Mouse (Mus musculus) CH12F3 (cell line): Measurements from ENCODE around the gene Capns2.
"Not testable (repeated sequence)": the region's sequence is repeated elsewhere in the genome, so short reads cannot be mapped to it uniquely, and the experiment has no call there.

Source experiments
- in situ Hi-C: fragments of 300-500 bp; cut with MboI; formaldehyde crosslinking; loops from 2 replicates; pipeline ENCODE4 v1.14.3; 2020; ENCODE audit warnings: low sequenced_read_pairs

Capns2 gene

DNA sequence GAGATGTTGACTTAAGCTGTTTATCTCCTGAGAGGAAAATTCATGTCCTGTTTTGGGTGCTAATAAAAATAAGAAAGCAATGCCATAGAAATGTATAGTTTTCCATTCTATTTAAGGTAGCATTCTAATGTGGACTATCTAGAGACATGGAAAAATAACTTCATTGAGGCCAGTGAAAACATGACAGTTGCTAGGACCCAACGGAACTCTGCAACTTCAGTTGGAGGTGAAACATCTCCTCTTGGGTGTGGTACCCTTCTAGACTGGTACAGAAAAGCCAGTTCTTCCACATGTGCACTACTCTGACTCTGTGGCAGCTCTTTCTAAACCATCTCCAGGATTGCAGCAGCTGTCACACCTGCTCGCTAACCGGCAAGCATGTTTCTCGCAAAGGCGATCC, at the start of gene Capns2:
TSS of gene Capns2 (plus strand) at position 301 of the 400 bp plus-strand sequence.
- in situ Hi-C loops = no loop called here

DNA sequence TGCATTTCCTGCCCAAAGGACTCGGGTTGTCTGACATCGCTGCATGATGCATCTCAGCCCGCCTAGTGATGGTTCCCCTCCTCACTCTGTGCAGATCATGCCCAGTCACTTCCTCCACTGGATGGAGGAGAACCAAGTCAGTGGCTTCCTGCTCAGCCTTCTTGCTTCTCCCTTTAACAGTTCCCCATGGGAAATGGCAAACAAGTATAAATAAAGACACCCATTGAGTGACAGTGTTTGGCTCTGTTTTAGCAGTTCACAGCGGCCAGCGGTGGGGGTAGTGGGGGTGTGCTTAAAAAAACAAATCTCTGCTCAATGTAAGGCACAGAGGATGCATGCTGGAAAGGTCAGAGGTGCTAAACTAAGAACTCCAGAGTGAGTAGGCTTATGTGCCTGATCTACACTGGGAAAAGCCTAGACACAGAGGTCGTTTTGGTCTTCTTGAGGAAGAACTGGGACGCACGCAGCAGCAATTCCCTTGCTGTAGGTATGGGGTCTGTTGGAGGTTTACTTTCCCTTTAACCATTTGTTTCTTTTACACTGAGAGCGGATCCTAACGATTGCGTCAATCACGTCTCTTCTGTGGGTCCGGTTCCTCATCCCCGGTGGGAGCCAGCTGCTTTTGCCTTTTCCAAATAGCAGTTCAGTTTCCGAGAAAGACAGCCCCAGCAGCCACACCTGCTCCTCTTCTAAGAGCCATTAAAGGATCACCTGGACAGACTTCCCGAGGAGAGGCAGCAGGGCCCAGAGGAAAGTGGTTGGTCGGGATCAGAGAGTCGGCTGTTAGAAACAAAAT, 47.8 kb upstream of the Capns2 start:
- in situ Hi-C loops = no loop called here

DNA sequence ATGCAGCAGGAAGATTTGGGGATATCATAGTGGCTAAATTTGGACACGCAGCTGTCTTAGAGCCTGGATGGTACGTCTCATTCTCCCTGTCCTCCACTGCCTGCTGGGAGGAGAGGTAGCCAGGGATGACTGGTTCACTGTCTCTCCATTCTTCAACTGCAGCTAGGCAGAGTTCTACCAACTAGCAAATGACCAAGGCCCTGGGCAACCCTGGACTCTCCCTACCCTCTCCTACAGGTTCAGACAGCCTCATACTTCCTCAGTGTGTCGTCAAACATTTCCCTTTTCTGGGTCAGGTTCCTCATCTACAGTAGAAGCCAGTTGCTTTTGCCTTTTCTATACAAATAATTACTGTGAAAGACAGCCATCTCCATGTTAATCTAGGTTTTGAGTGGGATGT, 46.5 kb upstream of the Capns2 start:
- in situ Hi-C loops = no loop called here

DNA sequence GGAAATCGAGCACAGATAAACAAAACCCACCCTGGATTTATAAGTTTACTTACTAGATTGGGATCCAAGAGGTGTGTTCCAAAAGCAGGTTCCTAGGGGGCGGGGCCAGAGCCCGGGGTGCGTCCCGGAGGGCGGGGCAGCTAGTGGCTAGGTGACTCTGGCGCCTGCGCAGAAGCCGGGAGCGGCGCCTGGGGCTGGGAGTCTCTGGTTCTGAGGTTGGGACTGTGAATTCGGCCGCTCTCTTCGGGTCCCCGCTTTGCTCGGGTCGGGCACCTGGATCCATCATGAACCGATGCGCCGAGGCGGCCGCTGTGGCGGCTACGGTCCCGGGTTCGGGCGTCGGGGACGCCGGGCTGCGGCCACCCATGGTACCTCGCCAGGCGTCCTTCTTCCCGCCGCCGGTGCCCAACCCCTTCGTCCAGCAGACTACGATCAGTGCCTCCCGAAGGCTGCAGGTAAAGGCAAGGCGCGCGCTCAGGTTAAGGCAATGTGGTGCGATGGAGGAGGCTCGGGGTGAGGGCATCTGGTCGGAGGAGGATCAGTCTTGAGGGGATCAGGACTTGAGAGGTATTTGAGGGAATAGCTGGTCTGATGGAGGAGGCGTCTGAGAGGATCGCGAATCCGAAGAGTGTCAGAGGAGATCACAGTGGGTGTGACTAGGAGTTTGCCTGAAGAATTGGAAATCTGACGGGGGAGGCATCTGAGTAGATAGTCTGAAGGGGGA, 45.9 kb upstream of the Capns2 start, which contains the start of gene Lpcat2:
TSS of gene Lpcat2 (plus strand) at position 169 of the 724 bp plus-strand sequence.
- in situ Hi-C loops = no loop called here

DNA sequence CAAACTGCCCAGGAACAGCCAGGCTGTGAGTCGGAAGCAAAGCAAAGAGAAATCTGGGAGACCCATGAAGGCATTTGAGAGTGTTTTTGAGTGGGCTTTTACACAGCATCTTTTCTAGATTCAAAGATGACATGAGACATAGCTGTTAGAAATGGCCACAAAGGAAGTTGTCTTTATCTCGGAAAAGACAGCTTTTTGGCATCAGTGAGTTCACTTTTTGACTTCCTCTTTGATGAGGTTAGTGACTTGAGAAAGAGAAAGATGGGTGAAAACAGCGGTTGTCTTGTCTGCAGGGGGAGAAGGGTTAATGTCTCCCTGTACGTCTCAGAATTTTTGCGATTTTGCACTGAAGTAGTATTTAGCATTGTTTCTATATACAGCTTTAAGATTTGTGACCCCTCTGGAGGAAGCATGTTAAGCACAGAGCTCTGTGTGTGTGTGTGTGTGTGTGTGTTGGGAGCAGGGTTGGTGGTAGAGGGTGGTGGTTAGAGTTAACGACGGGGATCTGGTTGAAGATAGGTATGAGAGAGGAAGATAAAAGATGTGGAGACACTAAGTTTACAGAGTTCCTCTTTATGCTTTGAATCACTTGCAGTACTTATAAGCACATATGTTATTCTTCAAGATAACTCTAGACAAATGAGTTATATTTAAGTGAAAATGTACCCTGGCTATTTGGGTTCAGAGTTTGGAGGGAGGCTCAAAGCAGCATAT, 44.8 kb upstream of the Capns2 start:
- in situ Hi-C loops = no loop called here

DNA sequence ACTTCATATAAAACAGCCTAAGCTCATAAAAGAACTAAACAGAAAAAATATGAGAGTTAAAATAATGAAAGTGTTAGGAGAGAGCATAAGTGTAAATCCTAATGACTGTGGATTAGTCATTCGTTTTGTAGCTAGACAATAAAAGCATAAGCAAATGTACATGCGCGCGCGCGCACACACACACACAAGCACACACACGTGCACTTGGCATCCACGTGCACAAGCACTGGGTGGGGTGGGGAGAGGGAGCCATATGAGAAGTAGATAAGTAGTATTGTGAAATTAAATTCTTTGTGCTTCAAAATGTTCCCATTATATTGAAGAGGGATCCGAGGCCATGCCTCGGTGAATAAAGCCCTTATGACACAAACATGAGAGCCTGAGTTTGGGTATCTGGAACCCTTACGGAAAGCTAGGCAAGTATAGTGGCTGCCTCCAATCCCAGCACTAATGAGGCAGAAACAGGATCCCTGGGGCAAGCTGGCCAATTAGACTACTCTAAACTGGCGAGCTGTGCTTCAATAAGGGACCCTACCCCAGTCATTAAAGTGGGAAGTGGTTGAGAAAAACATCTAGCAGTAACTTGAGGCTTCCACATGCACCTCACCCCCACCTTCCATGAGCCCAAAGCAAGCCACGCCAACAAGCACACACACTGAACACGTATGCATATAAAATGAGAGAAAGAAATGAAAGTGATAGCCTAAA, 42.6 kb upstream of the Capns2 start:
- in situ Hi-C loops = no loop called here

DNA sequence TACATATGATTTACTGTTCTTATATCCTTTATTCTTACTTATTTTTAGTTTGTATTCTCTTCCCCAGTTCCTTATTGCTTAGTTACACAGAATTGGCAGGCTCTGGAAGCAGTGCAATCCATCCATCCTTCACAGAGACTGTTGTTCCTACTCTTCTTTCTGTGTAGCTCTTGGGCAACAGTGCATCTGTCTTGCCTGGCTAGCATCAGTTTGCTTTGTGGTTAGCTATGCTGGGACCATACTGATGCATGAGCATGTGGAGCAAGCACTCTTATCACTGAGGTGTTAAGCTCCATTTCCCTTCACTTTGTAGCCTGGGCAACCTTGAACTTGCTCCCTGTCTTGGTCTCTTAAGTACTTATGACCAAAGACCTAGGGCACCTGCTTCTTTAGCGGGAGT, 39.2 kb upstream of the Capns2 start:
- in situ Hi-C loops = no loop called here

DNA sequence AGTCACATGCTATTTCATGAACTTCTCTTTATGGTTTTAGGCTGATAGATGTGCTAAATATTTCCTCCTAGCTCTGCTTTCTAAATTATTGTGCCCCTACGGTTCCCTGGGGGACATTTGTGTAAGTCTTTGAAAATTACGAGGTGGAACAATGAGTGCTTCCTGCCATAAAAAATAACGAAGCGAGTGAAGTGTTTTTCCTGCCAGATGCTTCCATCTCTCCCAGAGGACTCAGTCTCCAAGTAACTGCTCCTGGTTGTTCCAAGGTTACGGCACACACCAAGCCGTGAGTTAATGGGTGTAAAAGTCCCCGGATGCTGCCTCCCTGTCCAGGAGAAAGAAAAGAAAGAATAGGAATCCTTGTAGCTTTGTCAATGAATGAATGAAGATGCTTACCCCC, 30.9 kb upstream of the Capns2 start:
- in situ Hi-C loops = no loop called here

DNA sequence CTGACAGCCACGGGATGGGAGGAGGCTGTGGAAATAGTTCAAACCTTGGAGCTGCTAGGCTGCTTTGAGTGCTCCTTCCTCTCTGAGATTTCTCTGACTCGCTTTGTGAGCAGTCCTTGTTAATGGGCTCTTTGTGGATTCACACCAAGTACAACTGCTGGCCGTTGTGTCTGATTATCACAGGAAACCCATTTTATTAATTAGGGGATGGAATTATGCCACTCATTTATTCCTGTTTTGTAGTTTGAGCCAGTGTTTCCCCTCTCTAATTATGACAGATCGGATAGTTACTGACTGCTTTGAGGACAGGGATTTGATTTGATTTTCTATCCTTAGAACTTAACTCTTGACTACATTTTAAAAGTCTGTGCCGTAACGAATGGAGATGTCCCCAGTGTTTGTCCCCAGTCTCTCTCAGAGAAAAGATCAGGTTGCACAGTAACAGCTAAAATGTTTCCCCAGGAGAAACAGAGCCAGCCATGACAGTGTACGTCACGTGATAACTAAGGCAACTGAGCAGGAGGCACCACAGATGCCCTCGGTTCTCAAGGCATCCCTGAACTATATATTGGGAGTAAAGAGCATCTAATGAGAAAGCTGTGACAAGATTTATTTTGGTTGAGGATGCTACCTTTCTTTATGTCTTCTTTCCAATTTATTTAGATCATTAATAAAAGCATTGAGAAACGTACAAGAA, 29.0 kb upstream of the Capns2 start:
- in situ Hi-C loops = no loop called here

DNA sequence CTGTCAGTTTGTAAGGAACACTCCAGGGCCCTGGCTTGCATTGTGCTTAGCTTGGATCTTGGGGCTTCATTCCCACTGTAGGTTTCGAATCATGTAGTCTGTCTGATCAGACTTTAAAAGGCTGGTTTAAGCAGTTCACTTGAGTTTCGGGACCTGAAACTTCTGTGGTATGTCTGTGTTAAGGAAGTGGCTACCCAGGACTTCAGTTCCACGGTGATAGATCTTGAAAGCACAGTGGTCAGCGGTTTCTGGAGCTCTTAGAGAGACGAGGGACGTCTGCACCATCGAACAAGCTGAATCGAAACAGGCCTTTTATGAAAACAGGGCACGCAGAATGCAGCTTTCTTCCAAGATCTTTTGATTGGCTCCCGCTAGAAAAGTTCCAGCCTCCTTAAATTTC, 25.4 kb upstream of the Capns2 start:
- in situ Hi-C loops = no loop called here

DNA sequence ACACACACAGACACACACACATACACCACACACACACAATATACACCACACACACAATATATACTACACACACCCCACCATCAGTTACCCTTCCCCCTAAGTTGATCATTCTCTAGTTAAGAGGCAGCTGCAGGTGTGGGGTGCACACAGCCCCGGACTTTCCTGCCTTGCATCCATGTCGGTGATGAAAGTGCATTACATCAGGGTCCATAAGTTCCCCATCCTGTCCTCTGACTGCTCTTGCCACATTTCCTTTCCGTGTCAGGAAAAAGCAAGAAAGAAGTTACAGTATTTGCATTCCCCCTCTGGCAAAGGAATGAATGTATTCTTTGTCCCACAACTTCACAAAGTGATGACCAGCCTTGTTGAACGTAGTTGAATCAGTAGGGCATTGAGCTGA, 20.0 kb upstream of the Capns2 start:
- in situ Hi-C loops = no loop called here

DNA sequence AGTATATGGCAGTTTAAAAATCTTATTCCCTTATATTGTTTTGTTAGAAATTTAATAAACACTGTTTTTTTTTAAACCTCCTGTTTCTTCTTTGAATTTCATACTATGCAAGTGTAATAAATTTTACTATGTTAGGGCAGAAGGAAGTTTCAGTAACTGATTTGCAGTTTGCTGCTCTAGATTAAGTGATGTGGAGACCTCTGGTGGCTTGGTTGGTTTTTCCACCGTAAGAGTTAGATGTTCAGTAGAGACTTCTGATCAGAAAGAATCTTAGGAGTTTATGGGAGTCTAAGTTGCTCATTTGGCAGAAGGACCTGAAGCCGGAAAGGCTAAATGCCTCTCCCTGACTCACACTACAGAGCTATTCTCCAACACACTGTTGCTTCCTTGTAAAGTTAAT, 17.4 kb upstream of the Capns2 start:
- in situ Hi-C loops = no loop called here

DNA sequence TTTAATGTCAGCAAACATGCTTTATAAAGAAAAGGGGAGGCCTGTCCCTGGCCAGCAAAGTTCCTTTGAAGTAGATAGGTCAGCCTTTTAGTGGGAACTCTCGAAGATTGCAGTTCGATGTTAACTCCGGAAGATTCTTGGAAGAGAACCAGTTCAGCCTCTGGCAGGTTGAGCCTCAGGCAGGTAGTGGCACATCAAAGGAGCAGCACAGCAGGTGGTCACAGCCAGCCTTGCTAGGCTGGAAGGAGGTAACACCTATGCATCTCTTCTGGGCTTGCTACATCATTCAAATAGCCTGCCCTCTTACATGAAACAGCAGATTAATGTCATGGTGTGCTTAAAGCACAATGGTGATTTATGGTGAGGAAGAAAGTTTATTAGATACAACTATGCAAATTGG, 9.0 kb upstream of the Capns2 start:
- in situ Hi-C loops = not testable (repeated sequence)

DNA sequence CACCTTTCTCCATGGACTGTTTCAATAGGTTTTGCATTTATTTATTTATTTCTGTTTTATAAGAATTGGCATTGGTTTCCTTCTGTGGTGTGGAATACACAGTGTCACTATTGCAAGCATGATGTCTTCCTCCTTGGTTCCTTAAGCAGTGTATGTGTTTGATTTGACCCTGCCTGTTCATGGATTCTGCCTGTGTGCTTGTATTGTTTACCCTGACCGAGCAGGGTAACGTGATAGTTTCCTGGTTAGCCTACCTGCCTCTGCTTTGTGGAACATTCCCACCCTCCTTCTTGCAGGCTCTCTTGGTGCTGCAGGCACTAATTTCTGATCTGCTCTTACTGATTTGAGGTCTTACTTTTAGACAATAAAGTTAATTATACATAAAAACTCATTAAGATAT, 7.3 kb upstream of the Capns2 start:
- in situ Hi-C loops = no loop called here

DNA sequence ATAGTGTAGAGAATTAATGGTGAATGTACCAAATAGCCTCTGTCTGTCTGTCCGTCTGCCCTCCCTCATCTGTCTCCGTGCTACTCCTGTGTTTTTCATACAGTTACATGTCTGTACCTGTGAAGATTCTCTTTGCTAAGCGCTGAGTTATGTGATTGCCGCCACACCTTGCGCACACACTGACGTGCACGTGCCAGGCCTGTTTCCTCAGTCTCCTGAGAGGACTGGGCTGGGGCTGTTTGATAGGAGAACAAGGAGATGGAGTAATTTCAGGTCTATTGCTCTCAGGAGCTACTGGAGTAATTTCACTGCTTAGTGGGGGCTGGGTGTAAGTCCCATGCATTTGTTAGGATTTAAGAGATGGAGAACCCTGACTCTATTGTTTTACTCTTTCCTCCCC, 6.2 kb upstream of the Capns2 start:
- in situ Hi-C loops = no loop called here

DNA sequence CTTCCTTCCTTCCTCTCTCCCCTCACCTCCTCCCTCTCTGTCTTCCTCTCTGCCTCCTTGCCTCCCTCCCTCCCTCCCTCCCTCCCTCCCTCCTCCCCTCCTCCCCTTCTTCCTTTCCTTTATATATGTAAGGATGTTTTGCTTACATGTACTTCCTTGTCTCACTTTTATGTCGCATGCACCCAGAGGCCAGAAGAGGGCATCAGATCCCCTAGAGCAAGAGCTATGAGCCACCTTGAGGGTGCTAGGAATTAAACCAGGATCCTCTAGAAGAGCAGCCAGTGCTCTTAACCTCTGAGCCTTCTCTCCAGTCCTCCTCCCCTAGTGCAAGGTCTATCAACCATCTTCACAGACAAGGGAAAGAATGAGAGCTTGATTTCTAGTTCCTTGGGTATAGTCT, 5.2 kb upstream of the Capns2 start:
- in situ Hi-C loops = no loop called here

DNA sequence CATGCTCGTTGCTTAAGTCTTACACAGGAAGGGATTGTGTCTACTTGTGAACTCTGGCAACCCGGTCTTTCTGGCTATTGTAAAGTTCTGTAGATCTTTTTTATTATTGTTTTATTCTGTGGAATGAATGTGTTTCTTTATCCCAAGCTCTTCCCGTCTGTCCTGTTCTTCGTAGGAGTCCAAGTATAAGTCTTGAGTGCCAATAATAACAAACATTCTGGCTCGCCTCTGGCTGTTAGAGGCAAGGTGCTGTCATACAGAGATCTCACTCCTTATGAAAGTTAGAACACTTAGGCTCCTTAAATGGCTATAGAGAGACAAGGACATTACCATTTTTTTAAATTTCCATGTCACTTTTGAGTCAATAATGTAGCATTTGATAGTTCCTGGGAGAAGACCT, 4.6 kb upstream of the Capns2 start:
- in situ Hi-C loops = no loop called here

DNA sequence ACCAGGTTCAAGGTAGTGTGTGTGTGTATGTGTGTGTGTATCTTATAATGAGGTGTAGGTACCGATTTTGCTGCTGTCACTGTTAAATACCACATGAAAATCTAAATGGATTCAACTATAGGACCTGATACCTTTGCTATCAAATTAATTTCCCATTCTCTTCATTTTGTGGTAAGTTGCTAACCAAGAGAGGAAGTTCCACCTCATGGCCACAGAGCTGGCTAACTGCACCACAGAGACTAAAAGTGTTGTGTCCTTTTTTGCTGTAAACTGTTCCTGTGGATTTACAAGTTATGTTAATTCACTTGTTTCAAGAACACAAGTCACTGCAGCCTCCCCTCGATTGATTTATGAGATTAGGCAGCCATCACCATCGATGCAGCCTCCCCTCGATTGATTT, 3.4 kb upstream of the Capns2 start:
- in situ Hi-C loops = no loop called here

DNA sequence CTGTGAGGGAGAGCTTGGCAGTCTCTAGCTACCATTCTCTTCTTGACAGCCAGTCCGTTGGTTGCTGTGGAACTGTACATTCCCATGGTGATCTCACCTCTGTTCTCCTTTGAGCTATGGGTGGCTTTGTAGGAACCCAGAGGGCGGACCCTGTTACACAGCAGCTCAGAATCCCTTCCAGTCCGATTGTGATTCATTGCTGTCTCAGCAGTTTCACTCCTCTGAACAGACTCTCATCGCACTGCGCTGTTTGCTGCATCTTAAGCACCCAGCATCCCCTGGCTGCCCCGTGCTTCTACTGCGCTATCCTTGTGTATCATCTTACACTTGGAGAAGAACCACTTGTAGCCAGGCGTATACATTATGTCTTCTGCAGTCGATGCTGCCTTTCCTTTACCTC, 1.6 kb upstream of the Capns2 start:
- in situ Hi-C loops = no loop called here

DNA sequence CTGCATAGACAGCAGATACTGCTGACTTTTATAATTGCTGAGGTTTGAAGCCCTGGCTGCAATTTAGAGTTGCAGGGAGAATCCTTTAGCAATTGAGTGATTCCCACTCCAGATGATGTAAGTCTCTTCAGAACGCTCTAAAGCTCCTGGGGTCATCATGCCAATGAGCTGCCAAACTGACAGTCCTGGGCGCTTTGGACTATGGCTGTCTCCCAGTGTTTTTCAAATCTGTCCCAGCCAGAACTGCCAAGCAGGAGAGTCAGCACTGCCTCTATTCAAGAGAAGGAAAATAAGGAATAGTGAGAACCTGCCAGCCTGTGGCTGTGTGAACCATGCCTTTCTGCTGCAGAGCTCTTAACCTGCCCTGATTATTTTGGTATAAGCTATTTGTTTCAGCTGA, 1.8 kb downstream of the Capns2 start:
- in situ Hi-C loops = no loop called here
